Mouse (Mus musculus): Measurements from ENCODE around the gene Apmap. TPM values are rescaled to one million over a fixed set of nuclear protein-coding genes. Genes with fewer than 3 reads are reported as not detected.
A peak's percentile ranks its signal among the peaks of the same experiment; 100 is the strongest.

Apmap gene
- polyA plus RNA-seq, 1 experiment from 2014 or later: 35.7 TPM

DNA sequence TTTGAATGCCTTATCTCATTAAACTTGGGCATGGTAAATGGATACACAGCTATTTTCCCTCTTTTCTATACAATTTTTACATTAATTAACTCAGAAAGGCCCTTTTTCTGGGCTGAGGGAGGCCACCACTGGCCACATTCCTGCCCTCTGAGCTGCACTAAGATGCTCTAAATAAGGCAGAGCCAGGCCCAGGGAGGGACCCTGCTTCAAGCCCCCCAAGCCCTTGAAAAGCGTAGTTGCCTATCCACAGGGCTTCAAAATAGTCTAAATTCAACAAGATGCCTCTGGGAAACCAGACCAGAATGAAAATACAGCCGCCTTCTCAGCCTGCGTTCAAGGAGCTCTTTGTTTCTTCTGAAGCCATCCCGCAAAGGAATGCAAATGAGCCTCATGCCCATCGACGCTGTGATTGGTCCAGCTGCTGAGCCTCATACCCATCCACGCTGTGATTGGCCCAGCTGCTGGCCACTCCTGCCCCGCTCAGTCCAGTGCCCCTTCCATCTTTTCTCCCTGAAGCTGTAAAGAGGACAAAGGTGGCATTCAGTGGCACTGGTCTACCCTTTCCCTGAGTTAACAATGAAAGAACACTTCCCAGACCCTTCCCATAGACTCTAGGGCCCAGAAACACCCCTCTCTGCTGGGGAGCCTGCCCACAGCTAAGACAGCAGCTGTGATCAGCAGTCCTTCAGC, 35.5 kb upstream of the Apmap start:
- Histone ChIP-seq H3K36me3 (replicated peaks) (peaks cover 25% of the 10 kb centered on the region; the same call in 1 of the 2 replicates), H3K27me3 (no peaks in the 10 kb centered on the region), H3K9me3 (no peaks in the 10 kb centered on the region), H3K27ac (peak overlapping the region; percentile 97), H3K4me3 (replicated peaks) (no peak overlapping the region), H3K4me1 (peaks cover 57% of the 10 kb centered on the region), H3K9ac (no peak overlapping the region), H3K4me2 (peak overlapping the region; percentile 31; the same call in 1 of the 2 replicates)
- WGBS: 19% methylated on average over 8 of the region's 8 CpGs
- ATAC-seq (ENCODE audit: low FRiP score): peak; percentile 99

DNA sequence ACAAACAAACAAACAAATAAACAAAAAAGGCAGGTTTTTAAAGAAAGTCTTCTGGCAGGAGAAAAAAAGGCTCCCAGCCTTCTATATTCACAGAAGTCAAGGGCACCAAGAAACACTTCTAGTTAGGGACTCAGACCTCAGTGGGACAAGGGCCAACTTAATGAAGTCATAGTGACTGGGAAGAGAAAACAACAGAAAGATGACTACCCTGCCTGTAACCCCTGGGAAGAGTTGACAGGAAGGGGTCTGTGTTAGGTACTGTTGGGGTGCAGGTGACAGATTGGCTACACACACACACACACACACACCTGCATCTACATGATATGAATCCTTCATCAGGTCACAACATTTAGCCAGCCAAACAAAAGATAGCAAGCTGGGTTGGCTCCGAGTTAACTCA, 34.8 kb upstream of the Apmap start:
- H3K27ac ChIP-seq: peak overlapping the region; percentile 97

GRCm38 (mm10) chr2:150638370-150638733, 30.0 kb upstream of the Apmap start:
- peak overlapping the region; percentile 73 for H3K27ac ChIP-seq
- no peak overlapping the region for H3K4me2 ChIP-seq
- H3K9me3 ChIP-seq: no peaks in the 10 kb centered on the region
- no peak overlapping the region for H3K9ac ChIP-seq
- WGBS: 20% methylated on average over 2 of the region's 2 CpGs
- peaks cover 30% of the 10 kb centered on the region for H3K4me1 ChIP-seq
- no peak; the same call in 1 of the 2 replicates for ATAC-seq (ENCODE audit: low FRiP score)
- H3K27me3 ChIP-seq: no peaks in the 10 kb centered on the region
- H3K4me3 ChIP-seq (replicated peaks): no peak overlapping the region
- H3K36me3 ChIP-seq (replicated peaks): peaks cover 62% of the 10 kb centered on the region

More for the DNA sequence above, 34.8 kb upstream of the Apmap start:
- H3K9ac ChIP-seq: no peak overlapping the region
- 77% methylated on average over 1 of the region's 1 CpGs for WGBS
- no peaks in the 10 kb centered on the region for H3K27me3 ChIP-seq
- H3K36me3 ChIP-seq (replicated peaks): peaks cover 26% of the 10 kb centered on the region
- H3K4me3 ChIP-seq (replicated peaks): no peak overlapping the region
- peaks cover 58% of the 10 kb centered on the region for H3K4me1 ChIP-seq
- no peak for ATAC-seq (ENCODE audit: low FRiP score)
- 0 out of 2 replicates have a peak overlapping the region, but pooled peaks have one; percentile 31 for H3K4me2 ChIP-seq
- H3K9me3 ChIP-seq: no peaks in the 10 kb centered on the region

DNA sequence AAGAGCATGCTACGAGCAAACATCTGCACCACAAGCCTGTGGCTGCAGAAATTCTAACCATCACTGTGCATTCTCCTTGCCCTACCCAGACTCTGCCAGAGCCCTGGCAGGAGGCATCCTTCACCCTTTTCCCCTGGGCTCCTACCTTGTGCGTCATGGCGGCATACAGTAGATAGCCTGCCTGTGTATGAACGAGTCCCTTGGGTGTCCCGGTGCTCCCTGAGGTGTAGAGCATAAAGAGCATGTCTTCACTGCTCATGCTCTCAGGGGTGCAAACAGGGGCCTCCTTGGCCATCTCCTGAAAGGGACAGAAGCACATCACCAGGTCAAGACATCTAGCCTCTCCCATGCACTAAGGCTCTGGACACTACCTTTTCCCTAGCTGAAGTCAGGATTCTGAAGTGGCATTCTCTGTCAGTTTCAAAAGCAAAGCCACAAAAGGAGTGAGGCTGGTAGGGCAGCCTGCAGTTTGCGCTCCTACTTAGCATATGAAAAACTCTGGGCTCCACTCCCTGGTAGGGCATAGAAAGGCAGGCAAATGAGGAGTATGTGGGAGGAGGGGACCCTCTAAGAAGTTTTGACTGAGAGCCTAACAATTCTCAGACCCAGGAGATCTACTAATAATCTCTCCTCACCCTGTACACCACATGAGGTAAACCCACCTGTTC, 29.5 kb upstream of the Apmap start:
- ATAC-seq (ENCODE audit: low FRiP score): peak; percentile 90
- H3K27ac ChIP-seq: peak overlapping the region; percentile 73
- no peaks in the 10 kb centered on the region for H3K9me3 ChIP-seq
- 26% methylated on average over 6 of the region's 6 CpGs for WGBS
- H3K36me3 ChIP-seq (replicated peaks): peaks cover 64% of the 10 kb centered on the region
- peak overlapping the region; percentile 29; the same call in 1 of the 2 replicates for H3K9ac ChIP-seq
- H3K4me2 ChIP-seq: peak overlapping the region; percentile 32; the same call in 1 of the 2 replicates
- H3K4me1 ChIP-seq: peaks cover 24% of the 10 kb centered on the region
- H3K27me3 ChIP-seq: no peaks in the 10 kb centered on the region
- no peak overlapping the region for H3K4me3 ChIP-seq (replicated peaks)

DNA sequence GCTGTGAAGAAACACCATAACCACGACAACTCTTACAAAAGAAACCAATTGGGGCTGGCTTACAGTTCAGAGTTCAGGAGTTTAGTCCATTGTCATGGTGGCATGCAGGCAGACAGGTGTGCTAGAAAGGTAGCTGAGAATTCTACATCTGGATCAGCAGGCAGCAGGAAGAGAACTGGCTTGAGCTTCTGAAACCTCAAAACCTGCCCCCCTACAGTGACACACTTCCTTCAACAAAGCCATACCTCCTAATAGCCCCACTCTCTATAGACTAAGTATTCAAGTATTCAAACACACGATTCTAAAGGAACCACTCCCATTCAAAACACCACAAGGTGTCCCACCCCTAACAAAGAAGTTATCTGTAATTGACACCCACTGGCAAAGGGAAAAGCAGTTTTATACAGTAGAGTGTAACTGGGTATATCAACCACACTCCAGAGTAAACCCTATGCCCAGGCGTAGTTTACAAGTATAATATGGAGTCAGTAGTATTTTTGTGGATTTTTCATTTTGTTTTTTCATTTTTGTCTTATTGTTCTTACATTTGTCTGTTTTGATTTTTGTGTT, 27.6 kb upstream of the Apmap start:
- no peak overlapping the region for H3K9ac ChIP-seq
- H3K27ac ChIP-seq: no peak overlapping the region
- ATAC-seq (ENCODE audit: low FRiP score): no peak
- no peaks in the 10 kb centered on the region for H3K27me3 ChIP-seq
- H3K36me3 ChIP-seq (replicated peaks): peaks cover 56% of the 10 kb centered on the region
- H3K4me2 ChIP-seq: no peak overlapping the region
- peaks cover 19% of the 10 kb centered on the region for H3K4me1 ChIP-seq
- no peak overlapping the region for H3K4me3 ChIP-seq (replicated peaks)
- WGBS: 77% methylated on average over 3 of the region's 3 CpGs
- H3K9me3 ChIP-seq: no peaks in the 10 kb centered on the region

GRCm38 (mm10) chr2:150629255-150629654, 20.9 kb upstream of the Apmap start:
- H3K4me1 ChIP-seq: no peaks in the 10 kb centered on the region
- WGBS: 95% methylated on average over 4 of the region's 4 CpGs
- H3K9ac ChIP-seq: no peak overlapping the region
- H3K4me3 ChIP-seq (replicated peaks): no peak overlapping the region
- ATAC-seq (ENCODE audit: low FRiP score): no peak
- no peak overlapping the region for H3K4me2 ChIP-seq
- peaks cover 62% of the 10 kb centered on the region for H3K36me3 ChIP-seq (replicated peaks)
- H3K27ac ChIP-seq: no peak overlapping the region
- H3K9me3 ChIP-seq: no peaks in the 10 kb centered on the region
- no peaks in the 10 kb centered on the region for H3K27me3 ChIP-seq

DNA sequence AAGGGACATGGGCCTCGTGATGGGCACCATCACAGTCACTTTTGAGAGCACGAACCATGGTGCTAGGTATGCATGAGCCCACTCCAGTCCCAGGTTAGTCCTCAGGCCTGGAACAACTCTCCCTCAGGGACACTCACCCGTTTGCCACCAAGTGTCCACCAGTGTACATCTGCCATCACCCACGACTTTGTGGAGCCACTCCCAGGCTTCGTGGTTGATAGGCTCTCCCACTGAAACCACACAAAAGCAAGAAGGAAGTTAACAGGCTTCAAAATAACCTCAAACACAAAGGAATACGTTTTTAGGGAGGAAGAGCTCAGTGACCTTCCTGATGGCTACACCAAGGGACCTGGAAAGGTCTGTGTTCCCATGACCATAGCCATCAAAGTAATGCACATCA, 18.8 kb upstream of the Apmap start:
- 75% methylated on average over 6 of the region's 6 CpGs for WGBS
- Histone ChIP-seq H3K27me3 (no peaks in the 10 kb centered on the region), H3K27ac (no peak overlapping the region), H3K36me3 (replicated peaks) (peaks cover 70% of the 10 kb centered on the region), H3K4me1 (no peaks in the 10 kb centered on the region), H3K4me3 (replicated peaks) (no peak overlapping the region), H3K9ac (no peak overlapping the region), H3K9me3 (no peaks in the 10 kb centered on the region), H3K4me2 (no peak overlapping the region)
- ATAC-seq (ENCODE audit: low FRiP score): no peak

- peaks cover 82% of the 10 kb centered on the region for H3K36me3 ChIP-seq (replicated peaks)
- no peaks in the 10 kb centered on the region for H3K27me3 ChIP-seq
- H3K4me2 ChIP-seq: no peak overlapping the region
- 93% methylated on average over 8 of the region's 8 CpGs for WGBS
- no peak overlapping the region for H3K27ac ChIP-seq
- H3K4me3 ChIP-seq (replicated peaks): no peak overlapping the region
- no peaks in the 10 kb centered on the region for H3K4me1 ChIP-seq
- H3K9ac ChIP-seq: no peak overlapping the region
- H3K9me3 ChIP-seq: no peaks in the 10 kb centered on the region
- ATAC-seq (ENCODE audit: low FRiP score): no peak
Observed at GRCm38 (mm10) chr2:150624926-150625325, 16.6 kb upstream of the Apmap start.

- peaks cover 85% of the 10 kb centered on the region for H3K36me3 ChIP-seq (replicated peaks)
- no peaks in the 10 kb centered on the region for H3K9me3 ChIP-seq
- ATAC-seq (ENCODE audit: low FRiP score): no peak
Observed at GRCm38 (mm10) chr2:150623957-150624356, 15.6 kb upstream of the Apmap start.

DNA sequence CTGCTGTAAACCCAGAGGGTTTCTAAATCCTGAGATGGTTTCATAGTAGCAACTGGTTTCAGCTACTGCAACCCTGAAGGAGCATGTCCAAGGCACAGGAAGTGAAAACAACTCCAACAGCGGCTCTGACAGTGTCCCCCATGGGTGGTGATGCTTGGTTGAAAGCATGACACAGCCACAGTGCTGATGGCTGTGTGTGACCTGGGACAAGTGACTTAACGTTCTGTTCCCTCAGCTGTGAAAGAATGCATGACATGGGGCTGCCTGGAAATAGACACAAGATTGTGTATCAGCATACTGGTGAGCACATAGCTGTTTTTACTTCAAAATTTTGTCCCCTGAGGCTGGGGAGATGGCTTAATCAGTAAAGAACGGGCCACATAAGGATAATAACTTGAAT, 13.3 kb upstream of the Apmap start:
- H3K27me3 ChIP-seq: no peaks in the 10 kb centered on the region

More at GRCm38 (mm10) chr2:150623957-150624356, 15.6 kb upstream of the Apmap start:
- H3K4me3 ChIP-seq (replicated peaks): no peak overlapping the region
- no peaks in the 10 kb centered on the region for H3K4me1 ChIP-seq
- H3K4me2 ChIP-seq: no peak overlapping the region
- no peak overlapping the region for H3K27ac ChIP-seq
- no peaks in the 10 kb centered on the region for H3K27me3 ChIP-seq
- no peak overlapping the region for H3K9ac ChIP-seq
- WGBS: 95% methylated on average over 3 of the region's 3 CpGs

DNA sequence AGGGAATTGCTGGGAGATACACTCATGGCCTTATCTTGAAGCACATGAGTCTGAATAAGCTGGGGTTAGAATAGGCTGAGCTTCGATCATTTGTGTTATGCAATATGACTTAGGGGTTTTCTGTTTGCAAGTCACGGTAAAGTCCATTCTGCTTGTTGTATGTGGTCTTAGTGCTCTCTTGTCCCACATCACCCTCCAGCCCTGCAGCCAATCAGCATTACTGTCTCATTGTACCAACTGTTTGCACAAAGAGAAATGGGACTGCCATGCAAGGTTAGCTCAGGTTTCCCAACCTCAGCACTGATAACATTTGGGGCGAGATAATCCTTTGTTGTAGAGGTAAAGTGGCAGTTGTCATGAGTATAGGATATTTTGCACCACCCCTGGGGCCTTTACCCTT, 1.7 kb upstream of the Apmap start:
- WGBS: 76% methylated on average over 3 of the region's 3 CpGs
- peaks cover 9% of the 10 kb centered on the region for H3K4me1 ChIP-seq
- no peak overlapping the region for H3K4me3 ChIP-seq (replicated peaks)
- no peak overlapping the region for H3K27ac ChIP-seq
- H3K9me3 ChIP-seq: no peaks in the 10 kb centered on the region
- no peaks in the 10 kb centered on the region for H3K36me3 ChIP-seq (replicated peaks)
- H3K27me3 ChIP-seq: no peaks in the 10 kb centered on the region
- no peak for ATAC-seq (ENCODE audit: low FRiP score)
- no peak overlapping the region for H3K4me2 ChIP-seq
- no peak overlapping the region for H3K9ac ChIP-seq

More for the DNA sequence above, 13.3 kb upstream of the Apmap start:
- Histone ChIP-seq H3K4me1 (no peaks in the 10 kb centered on the region), H3K9me3 (no peaks in the 10 kb centered on the region), H3K36me3 (replicated peaks) (peaks cover 72% of the 10 kb centered on the region), H3K27ac (no peak overlapping the region), H3K9ac (no peak overlapping the region), H3K4me2 (no peak overlapping the region), H3K4me3 (replicated peaks) (no peak overlapping the region)
- ATAC-seq (ENCODE audit: low FRiP score): no peak
- WGBS: 82% methylated on average over 3 of the region's 3 CpGs

DNA sequence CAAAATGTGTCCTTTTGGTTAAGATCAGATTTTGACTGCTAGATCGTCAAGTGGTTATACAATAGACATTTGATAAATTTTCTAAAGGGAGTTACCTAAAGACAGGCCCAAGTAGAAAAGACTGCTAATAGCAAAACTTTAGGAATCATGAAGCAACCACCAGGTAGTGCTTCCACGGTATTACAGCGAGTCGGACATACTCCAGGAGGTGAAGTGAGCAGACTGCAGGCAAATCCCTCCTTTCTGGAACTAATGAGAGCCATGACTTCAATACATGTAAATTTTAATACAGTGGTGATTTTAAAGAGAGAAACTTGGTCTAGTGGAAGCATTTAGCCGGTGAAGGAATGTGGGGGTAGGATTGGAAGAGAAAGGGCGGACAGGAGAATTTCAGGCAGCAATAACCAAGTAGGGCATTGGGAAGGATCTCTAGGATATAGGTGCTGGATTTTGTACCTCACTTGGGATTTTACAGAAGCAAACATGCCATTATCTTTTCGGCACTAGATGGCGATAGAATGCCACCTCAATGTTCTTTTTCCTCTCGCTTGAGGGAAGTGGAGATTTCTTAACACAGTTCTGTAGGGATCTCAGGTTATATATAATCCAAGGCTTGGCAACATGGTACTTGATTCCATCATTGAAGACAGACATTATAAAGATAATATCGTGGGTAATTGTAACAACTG, 649 bp upstream of the Apmap start:
- Histone ChIP-seq H3K4me3 (replicated peaks) (peak overlapping the region; percentile 88), H3K9ac (no peak overlapping the region), H3K36me3 (replicated peaks) (no peaks in the 10 kb centered on the region), H3K4me2 (peak overlapping the region; percentile 86), H3K27me3 (no peaks in the 10 kb centered on the region), H3K27ac (0 out of 2 replicates have a peak overlapping the region, but pooled peaks have one; percentile 10), H3K9me3 (no peaks in the 10 kb centered on the region), H3K4me1 (peaks cover 9% of the 10 kb centered on the region)
- WGBS: 2% methylated on average over 10 of the region's 10 CpGs
- peak; percentile 75 for ATAC-seq (ENCODE audit: low FRiP score)
